Mouse (Mus musculus): ENCODE data around the gene Cfap77. TPM values are rescaled to one million over a fixed set of nuclear protein-coding genes. Genes with fewer than 3 reads are reported as not detected.

Gene Cfap77
- polyA plus RNA-seq, 1 experiment from 2014 or later, result 0.35 TPM

DNA sequence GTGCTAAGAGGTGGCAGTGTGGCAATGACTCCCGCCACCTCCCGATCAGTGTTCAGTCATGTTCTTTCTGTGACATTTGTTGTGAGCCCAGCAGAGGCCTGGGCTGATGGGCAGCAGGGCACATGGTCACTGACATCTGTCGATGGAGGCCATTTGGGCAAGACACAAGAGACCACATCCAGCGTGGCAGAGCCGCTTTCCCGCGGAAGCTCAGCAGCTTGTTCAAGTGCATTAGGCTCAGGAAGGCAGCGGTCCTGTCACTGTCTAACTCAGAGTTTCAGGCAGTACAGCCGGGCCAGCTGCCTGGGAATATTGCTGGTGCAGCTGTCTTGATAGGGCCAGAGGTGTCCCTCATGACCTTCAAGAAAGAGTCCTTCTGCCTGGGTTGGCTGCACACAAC, 100.3 kb downstream of the Cfap77 start:
- H3K36me3 ChIP-seq, result no peaks in the 10 kb centered on the region
- no peaks in the 10 kb centered on the region for H3K4me1 ChIP-seq
- H3K9ac ChIP-seq, result no peak overlapping the region
- H3K4me3 ChIP-seq (replicated peaks), result no peak overlapping the region
- peaks cover 93% of the 10 kb centered on the region for H3K27me3 ChIP-seq
- WGBS, result 72% methylated on average over 9 of the region's 9 CpGs
- no peaks in the 10 kb centered on the region for H3K9me3 ChIP-seq (replicated peaks)
- no peak for ATAC-seq (replicated peaks; ENCODE audit: low FRiP score)
- H3K27ac ChIP-seq, result no peak overlapping the region
- H3K4me2 ChIP-seq, result no peak overlapping the region

- Histone ChIP-seq H3K27me3 (peaks cover 93% of the 10 kb centered on the region), H3K4me3 (replicated peaks) (no peak overlapping the region), H3K4me1 (no peaks in the 10 kb centered on the region), H3K9ac (no peak overlapping the region), H3K9me3 (replicated peaks) (no peaks in the 10 kb centered on the region), H3K27ac (no peak overlapping the region), H3K4me2 (no peak overlapping the region), H3K36me3 (no peaks in the 10 kb centered on the region)
- no peak for ATAC-seq (replicated peaks; ENCODE audit: low FRiP score)
- 20% methylated on average over 8 of the region's 8 CpGs for WGBS
Observed at GRCm38 (mm10) chr2:28952981-28953380, 101.9 kb downstream of the Cfap77 start.

DNA sequence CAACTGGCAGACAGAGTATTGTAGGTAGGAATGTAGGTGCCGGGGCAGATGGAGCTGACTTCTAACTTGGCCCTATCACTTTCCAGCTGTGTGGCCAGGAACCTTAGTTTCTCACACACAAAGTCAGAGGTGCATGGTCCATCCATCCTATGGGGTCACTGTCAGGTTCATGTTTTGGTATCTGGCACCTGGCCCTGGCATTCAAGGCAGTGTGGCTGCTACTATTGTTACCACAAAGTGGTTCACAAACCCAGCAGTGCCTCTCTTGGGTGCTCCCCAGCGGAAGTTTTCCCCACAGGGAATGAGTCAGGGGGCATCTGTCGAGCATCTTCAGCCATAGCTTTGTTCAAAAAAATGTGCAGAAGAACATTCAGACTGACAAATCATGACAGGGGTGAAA, 108.6 kb downstream of the Cfap77 start:
- WGBS, result 86% methylated on average over 3 of the region's 3 CpGs
- H3K9me3 ChIP-seq (replicated peaks), result no peaks in the 10 kb centered on the region
- no peak overlapping the region for H3K4me2 ChIP-seq
- no peak for ATAC-seq (replicated peaks; ENCODE audit: low FRiP score)
- no peak overlapping the region for H3K27ac ChIP-seq
- H3K4me1 ChIP-seq, result peaks cover 13% of the 10 kb centered on the region
- no peaks in the 10 kb centered on the region for H3K36me3 ChIP-seq
- no peak overlapping the region for H3K9ac ChIP-seq
- H3K4me3 ChIP-seq (replicated peaks), result no peak overlapping the region
- peaks cover 92% of the 10 kb centered on the region for H3K27me3 ChIP-seq

GRCm38 (mm10) chr2:28945388-28945787, 109.5 kb downstream of the Cfap77 start:
- no peak overlapping the region for H3K9ac ChIP-seq
- peaks cover 13% of the 10 kb centered on the region for H3K4me1 ChIP-seq
- H3K27ac ChIP-seq, result no peak overlapping the region
- peaks cover 92% of the 10 kb centered on the region for H3K27me3 ChIP-seq
- no peak for ATAC-seq (replicated peaks; ENCODE audit: low FRiP score)
- no peak overlapping the region for H3K4me2 ChIP-seq
- H3K36me3 ChIP-seq, result no peaks in the 10 kb centered on the region
- H3K9me3 ChIP-seq (replicated peaks), result no peaks in the 10 kb centered on the region
- 48% methylated on average over 6 of the region's 6 CpGs for WGBS
- no peak overlapping the region for H3K4me3 ChIP-seq (replicated peaks)

- WGBS, result 14% methylated on average over 30 of the region's 30 CpGs
- peaks cover 13% of the 10 kb centered on the region for H3K4me1 ChIP-seq
- H3K9me3 ChIP-seq (replicated peaks), result no peaks in the 10 kb centered on the region
- H3K27me3 ChIP-seq, result peaks cover 95% of the 10 kb centered on the region
- no peak overlapping the region for H3K27ac ChIP-seq
- peak overlapping the region; percentile 40 for H3K4me2 ChIP-seq
- no peak for ATAC-seq (replicated peaks; ENCODE audit: low FRiP score)
- H3K36me3 ChIP-seq, result no peaks in the 10 kb centered on the region
- no peak overlapping the region for H3K9ac ChIP-seq
- H3K4me3 ChIP-seq (replicated peaks), result no peak overlapping the region
Observed at GRCm38 (mm10) chr2:28943666-28944516, 111.0 kb downstream of the Cfap77 start.

DNA sequence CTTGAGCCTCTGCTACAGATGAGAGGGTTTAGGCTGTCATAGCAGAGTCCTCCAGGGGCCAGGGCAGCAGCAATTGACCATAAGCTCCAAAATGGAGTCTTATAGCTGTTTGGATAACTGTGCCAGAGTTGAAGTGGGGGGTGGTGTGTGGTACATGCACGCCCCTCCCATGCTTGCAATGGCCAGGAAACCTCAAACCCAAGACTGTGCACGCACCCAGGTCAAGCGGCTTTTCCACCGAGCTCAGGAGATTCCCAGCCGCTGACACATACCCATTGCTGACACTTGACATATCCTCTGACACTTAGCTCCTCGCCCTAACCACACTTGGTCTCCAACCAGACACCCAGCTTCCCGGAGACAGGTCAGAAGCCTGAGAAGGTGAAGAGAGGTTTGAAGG, 115.9 kb downstream of the Cfap77 start:
- no peaks in the 10 kb centered on the region for H3K36me3 ChIP-seq
- H3K4me2 ChIP-seq, result no peak overlapping the region
- peaks cover 8% of the 10 kb centered on the region for H3K4me1 ChIP-seq
- no peaks in the 10 kb centered on the region for H3K9me3 ChIP-seq (replicated peaks)
- H3K27me3 ChIP-seq, result peaks cover 87% of the 10 kb centered on the region
- H3K27ac ChIP-seq, result no peak overlapping the region
- 78% methylated on average over 7 of the region's 7 CpGs for WGBS
- no peak for ATAC-seq (replicated peaks; ENCODE audit: low FRiP score)
- H3K9ac ChIP-seq, result no peak overlapping the region
- no peak overlapping the region for H3K4me3 ChIP-seq (replicated peaks)

- Histone ChIP-seq H3K4me3 (replicated peaks) (no peak overlapping the region), H3K9ac (no peak overlapping the region), H3K36me3 (no peaks in the 10 kb centered on the region), H3K27ac (no peak overlapping the region), H3K4me1 (no peaks in the 10 kb centered on the region), H3K9me3 (replicated peaks) (no peaks in the 10 kb centered on the region), H3K4me2 (no peak overlapping the region), H3K27me3 (peaks cover 81% of the 10 kb centered on the region)
- 93% methylated on average over 3 of the region's 3 CpGs for WGBS
- ATAC-seq (replicated peaks; ENCODE audit: low FRiP score), result no peak
Observed at GRCm38 (mm10) chr2:28930571-28930970, 124.3 kb downstream of the Cfap77 start.

DNA sequence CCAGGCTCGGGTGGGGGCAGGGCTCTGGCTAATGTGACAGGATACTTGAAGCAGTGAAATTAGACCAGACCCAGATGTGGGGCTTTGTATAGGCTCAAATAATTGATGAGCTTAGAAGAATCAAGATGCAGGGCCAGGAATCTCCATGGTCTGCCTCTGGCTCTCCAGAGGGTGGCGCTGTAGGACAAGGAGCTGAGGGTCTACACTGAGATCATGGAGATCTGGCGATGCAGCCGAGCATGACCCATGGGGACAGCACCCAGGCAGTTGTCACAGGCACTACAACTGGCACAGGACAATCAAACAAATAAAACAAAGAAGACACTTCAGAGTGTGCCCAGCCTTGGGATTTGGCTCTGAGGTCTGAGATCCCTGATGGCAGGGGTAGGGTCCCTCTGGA, 131.0 kb downstream of the Cfap77 start:
- no peak overlapping the region for H3K27ac ChIP-seq
- no peaks in the 10 kb centered on the region for H3K4me1 ChIP-seq
- H3K9ac ChIP-seq, result no peak overlapping the region
- WGBS, result 0% methylated on average over 4 of the region's 4 CpGs
- H3K4me2 ChIP-seq, result no peak overlapping the region
- ATAC-seq (replicated peaks; ENCODE audit: low FRiP score), result no peak
- H3K4me3 ChIP-seq (replicated peaks), result no peak overlapping the region
- H3K36me3 ChIP-seq, result no peaks in the 10 kb centered on the region
- H3K9me3 ChIP-seq (replicated peaks), result no peaks in the 10 kb centered on the region
- H3K27me3 ChIP-seq, result peaks cover 99% of the 10 kb centered on the region

GRCm38 (mm10) chr2:28919001-28919400, 135.9 kb downstream of the Cfap77 start:
- Histone ChIP-seq H3K9ac (no peak overlapping the region), H3K9me3 (replicated peaks) (no peaks in the 10 kb centered on the region), H3K4me1 (peaks cover 16% of the 10 kb centered on the region), H3K4me3 (replicated peaks) (no peak overlapping the region), H3K4me2 (no peak overlapping the region), H3K27ac (no peak overlapping the region), H3K36me3 (no peaks in the 10 kb centered on the region), H3K27me3 (peaks cover 100% of the 10 kb centered on the region)
- WGBS, result 2% methylated on average over 4 of the region's 4 CpGs
- no peak for ATAC-seq (replicated peaks; ENCODE audit: low FRiP score)

GRCm38 (mm10) chr2:28917518-28918361, 137.1 kb downstream of the Cfap77 start:
- Histone ChIP-seq H3K4me3 (replicated peaks) (peak overlapping the region; percentile 21), H3K4me1 (peaks cover 16% of the 10 kb centered on the region), H3K27ac (no peak overlapping the region), H3K4me2 (peak overlapping the region; percentile 39), H3K9ac (no peak overlapping the region), H3K9me3 (replicated peaks) (no peaks in the 10 kb centered on the region), H3K27me3 (peaks cover 100% of the 10 kb centered on the region), H3K36me3 (no peaks in the 10 kb centered on the region)
- WGBS, result under 1% methylated on average over 73 of the region's 73 CpGs
- ATAC-seq (replicated peaks; ENCODE audit: low FRiP score), result no peak

- ATAC-seq (replicated peaks; ENCODE audit: low FRiP score), result no peak
- Histone ChIP-seq H3K4me3 (replicated peaks) (no peak overlapping the region), H3K4me1 (peaks cover 16% of the 10 kb centered on the region), H3K36me3 (no peaks in the 10 kb centered on the region), H3K27me3 (peaks cover 100% of the 10 kb centered on the region), H3K27ac (no peak overlapping the region), H3K9me3 (replicated peaks) (no peaks in the 10 kb centered on the region), H3K9ac (no peak overlapping the region), H3K4me2 (no peak overlapping the region)
- 5% methylated on average over 11 of the region's 11 CpGs for WGBS
Observed at GRCm38 (mm10) chr2:28917156-28917517, 137.7 kb downstream of the Cfap77 start.

DNA sequence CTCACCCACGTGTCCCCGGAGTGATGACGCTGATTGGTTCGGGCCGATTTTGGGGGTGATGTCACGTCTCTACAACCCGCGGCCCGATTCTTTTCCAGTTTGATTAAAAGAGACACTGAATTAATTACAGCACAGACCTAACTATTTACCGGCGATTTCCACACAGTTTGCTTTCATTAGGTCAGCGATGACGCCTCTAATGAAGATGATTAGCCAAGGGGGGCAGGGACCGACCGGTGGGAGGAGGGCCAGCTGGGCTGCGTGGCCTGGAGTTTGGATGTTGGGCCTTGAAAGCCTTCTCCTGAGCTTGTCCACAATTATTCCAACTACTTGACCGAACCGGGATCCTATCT, 138.4 kb downstream of the Cfap77 start, which contains the start of gene Barhl1:
Gene Barhl1 (minus strand): TSS at position 156 of the 353 bp plus-strand sequence.
- no peaks in the 10 kb centered on the region for H3K9me3 ChIP-seq (replicated peaks)
- no peaks in the 10 kb centered on the region for H3K36me3 ChIP-seq
- H3K9ac ChIP-seq, result no peak within 1 kb of the TSS
- peaks cover 18% of the 10 kb centered on the region for H3K4me1 ChIP-seq
- no peak for ATAC-seq (replicated peaks; ENCODE audit: low FRiP score)
- H3K27me3 ChIP-seq, result peaks cover 100% of the 10 kb centered on the region
- H3K4me3 ChIP-seq (replicated peaks), result no peak within 1 kb of the TSS
- 2% methylated on average over 18 of the region's 18 CpGs for WGBS
- peak within 1 kb of the TSS; percentile 12 for H3K4me2 ChIP-seq
- H3K27ac ChIP-seq, result no peak within 1 kb of the TSS
